Mouse (Mus musculus) common myeloid progenitor, adult 5-6 weeks (primary cell): ENCODE measurements at regions not wholly inside any gene's neighbourhood (a gene's known extent, or its start where the extent isn't known, plus 50 kb on each side); places are given as distances from the start of the nearest gene placed in this dataset.
"Not testable (repeated sequence)": the region's sequence is repeated elsewhere in the genome, so short reads cannot be mapped to it uniquely, and the experiment has no call there.

ENCODE experiments used
- ATAC-seq: replicated peaks from 2 replicates; pipeline ENCODE4 v1.8.0; 2016; ENCODE audit warnings: low read depth, mild to moderate bottlenecking, moderate TSS enrichment, inconsistent platforms; ENCODE audit not compliant: poor library complexity, severe bottlenecking

DNA sequence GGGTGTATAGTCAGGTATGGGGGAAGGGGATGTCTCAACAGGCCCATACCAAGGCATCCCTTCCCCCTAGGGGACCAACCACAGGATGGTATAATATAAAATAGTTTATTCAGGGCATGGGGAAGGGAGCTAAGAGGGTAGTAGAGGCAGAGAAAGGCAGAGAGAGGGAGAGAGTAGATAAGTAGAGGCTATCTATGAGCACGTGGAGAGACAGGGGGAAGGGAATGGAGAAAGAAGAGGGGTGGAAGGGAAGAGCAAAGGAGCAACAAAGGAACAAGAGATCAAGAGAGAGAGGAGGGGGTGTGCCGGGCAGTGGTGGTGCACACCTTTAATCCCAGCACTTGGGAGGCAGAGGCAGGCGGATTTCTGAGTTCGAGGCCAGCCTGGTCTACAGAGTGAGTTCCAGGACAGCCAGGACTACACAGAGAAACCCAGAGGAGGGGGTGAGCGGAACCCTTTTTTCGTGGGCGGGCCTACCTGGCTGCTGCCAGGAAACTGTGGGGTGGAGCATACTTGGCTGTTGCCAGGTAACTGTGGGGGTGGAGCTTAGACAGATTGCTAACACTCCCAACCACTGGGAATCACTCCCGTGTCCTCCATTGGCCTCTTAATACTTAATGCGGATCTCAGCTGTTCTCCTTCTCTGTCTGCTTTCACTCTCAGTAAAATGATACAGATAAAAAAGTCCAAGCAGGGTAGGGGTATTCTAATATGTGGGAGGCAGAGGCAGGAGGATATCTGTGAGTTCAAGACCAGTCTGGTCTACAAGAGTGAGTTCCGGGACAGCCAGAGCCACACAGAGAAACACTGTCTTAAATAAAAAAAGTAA, 79.3 kb upstream of the Med13l start:
- no peak for ATAC-seq

DNA sequence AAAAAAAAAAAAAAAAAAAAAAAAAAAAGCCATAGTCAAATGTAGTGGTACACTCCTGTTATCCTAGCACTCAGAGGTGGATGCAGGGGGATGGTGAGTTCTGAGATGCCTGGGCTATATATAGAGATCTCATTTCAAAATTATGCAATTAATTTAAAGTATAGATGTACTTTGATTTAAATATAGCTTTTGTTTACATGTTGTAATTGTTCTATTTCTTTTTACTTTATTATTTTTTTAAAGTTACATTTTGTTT, 78.8 kb upstream of the Med13l start:
- no peak for ATAC-seq

DNA sequence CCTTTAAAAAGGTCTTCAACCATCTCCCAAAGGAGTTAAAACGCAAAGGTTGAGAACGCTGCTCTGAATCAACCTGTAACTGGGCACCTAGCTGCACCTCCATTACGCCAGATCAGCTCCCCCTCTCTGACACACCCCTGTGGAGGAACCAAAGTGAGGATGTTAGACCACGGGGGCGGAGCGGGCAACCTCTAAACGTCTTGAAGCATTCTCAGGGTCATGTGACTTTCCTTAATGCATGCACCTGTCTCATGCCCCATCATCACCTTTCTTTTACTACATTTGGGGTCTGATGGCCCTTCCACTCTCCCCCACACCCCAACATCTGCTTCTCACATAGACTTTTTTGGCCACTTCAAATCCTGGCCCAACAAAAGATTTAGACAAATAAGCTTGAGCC, 77.9 kb upstream of the Med13l start:
- no peak for ATAC-seq

DNA sequence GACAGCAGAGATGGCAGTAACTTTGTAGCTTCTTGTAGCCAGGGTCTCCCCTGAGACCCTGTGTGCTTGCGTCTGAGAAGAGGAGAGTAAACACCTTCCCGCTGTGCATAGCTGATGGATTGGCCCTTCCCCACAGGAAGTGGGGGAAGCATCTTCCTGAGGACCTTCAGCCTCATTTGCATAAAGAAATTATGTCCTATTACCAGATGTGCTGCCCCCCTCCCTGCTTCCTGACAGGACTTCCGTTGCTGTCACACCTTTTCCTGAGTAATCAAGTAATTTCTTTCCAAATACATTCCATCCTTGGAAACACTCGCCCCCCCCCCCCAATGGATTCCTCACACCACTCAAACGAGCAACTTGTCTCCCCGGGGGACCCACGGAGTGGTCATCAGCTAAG, 77.5 kb upstream of the Med13l start:
- ATAC-seq = no peak

DNA sequence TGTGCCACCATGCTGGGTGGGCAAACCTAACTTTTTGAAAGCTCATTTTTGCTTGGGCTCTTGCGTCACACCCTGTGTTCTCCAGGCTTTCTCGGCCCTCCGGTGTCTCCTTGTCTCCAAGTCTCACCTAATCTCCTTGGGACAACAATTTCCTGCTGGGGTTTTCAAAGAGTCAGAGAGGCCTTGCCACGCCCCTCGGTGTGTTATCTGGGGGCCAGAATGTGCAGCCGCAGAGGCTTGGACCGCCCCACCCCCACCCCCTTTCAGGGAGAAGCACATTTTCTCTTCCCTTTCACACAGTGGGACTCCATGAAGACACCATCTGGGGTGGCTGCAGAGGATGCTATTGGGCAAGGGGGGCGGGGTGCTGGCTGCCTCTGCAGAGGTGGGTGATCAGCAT, 76.9 kb upstream of the Med13l start:
- peak; percentile 87 for ATAC-seq

DNA sequence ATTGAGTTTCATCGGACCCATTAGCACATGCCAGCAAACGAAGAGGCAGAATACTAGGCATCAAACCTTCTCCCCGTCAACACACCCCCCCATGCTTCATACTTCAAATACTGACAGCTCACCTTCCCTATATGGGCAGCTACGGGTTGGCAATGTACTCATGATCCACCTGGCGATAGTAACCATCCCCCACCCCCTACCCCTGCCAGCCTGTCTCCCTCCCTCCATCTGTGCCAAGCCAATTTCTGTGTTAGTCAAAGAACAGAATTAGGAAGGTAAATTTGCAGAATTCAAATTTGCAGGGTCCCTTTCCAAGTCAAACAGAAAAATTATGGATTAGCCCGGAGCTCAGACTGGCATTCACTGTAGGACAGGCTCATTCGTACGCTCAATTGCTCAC, 75.3 kb upstream of the Med13l start:
- no peak for ATAC-seq

DNA sequence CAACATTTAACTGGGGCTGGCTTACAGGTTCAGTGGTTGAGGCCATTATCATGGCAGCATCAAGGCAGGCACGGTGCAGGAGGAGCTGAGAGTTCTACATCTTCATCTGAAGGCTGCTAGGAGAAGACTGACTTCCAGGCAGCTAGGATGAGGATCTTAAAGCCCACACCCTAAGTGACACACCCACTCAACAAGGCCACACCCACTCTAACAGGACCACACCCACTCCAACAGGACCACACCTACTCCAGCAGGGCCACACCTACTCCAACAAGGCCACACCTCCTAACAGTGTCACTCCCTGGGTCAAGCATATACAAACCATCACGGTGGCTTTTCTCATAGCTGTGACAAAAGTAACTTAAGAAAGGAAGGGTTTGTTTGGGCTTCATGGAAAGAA, 68.0 kb upstream of the Med13l start:
- not testable (repeated sequence) for ATAC-seq

DNA sequence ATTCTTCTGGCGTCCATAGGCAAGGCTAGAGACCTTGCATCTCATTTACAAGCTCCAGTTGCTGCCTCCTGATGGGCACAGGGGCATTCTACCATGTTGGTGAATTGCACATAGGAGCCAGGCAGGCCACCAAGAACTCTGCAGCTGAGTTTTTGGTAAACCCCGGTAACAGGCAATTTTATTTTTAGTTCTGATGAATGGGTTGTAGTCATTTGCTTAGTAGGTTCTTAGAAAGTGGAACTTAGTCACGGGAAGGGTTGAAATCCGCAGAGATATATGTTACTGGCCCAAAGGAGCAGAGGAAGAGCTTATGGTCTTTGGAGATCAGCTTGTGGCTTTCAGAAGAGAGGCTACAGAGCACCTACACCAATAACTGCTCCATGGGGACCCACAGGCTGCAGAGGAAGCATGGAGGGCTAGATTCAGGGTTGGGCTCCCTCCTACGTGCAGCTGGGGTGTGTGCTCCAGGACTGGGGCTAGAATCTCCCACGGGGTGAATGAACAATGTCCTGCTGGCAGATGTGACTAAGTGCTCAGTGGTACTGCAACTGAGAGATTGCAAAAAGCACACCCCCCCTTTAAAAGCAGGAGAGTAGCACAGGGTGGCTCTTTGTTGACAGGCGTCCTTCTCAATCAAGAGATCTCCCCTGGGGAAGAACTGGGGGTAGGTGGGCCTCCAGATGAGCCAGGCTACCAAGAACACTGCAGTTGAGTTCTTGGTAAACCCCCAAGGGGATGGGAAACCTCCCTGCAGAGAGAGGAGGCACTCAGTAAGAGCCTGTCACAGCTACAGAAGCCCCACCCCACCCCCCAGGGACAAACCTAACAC, 65.6 kb upstream of the Med13l start:
- 0 out of 2 replicates have a peak, but pooled peaks have one; percentile 22 for ATAC-seq

DNA sequence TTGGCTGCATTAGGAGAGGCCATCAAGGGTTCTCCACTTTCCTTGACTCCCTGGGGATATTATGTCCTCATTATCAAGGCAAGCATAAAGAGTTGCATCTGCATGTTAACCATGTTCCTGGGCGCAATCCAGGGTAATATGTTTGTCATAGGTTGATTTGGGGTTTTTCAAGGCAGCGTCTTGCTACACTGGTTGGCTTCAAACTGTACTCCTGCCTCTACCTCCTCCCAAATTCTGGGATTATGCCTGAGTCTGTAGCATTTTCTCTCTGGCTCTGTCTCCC, 65.1 kb upstream of the Med13l start:
- ATAC-seq = no peak

DNA sequence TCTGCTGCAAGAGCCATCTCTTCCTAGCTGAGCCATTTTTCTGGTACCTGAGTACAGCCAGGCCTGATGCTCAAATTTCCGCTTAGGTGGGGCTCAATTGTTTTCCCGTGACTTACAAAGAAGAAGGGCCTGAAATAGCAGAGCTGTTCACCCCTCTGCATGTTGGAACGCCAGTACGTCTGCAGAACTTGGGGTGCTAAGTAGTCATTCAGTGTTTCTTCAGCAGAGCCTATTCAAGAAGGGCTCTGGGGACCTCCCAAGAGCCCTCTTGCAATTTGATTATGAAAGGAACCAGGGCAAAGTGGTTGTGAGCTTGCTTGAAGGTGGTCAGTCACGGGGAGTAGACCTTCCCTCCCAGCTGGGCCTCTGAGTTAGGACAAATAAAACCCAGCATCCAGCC, 58.9 kb upstream of the Med13l start:
- ATAC-seq = no peak

DNA sequence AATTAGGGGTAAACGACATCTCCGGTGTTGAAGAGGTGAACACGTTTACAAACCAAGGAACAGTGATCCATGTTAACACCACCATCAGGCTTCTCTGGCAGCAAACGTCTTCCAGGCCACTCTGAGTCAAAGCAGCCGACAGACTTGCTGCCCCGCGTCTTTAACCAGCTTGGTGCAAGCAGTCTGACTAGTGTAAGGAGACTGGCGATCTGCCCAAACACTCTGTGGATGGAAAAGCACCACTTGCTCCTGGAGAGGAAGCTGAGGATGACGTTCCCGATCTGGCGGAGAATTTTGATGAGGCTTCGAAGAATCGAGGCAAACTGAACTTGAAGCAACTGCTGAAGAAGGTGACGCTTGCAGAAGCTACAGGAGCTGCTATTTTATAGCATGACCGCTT, 57.5 kb upstream of the Med13l start:
- no peak for ATAC-seq

DNA sequence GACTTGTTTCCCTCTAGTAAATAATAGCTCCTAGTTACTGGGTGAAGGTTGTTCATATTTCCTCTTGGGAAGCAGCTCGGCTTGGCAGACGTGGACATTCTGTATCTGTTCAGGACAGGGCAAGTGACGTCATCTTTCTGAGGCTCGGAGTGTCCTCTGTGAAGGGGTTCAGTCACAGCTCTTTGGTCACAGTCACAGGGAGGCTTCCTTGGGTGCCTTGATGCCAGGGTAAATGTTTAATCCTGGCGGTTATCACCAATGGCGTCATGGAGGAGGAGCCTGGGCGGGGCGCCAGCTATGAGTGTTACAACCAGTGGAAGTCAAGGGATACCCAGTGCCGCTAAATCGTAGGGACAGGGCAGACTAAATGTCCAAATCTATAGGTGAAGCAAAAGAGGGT, 56.3 kb upstream of the Med13l start:
- no peak for ATAC-seq

DNA sequence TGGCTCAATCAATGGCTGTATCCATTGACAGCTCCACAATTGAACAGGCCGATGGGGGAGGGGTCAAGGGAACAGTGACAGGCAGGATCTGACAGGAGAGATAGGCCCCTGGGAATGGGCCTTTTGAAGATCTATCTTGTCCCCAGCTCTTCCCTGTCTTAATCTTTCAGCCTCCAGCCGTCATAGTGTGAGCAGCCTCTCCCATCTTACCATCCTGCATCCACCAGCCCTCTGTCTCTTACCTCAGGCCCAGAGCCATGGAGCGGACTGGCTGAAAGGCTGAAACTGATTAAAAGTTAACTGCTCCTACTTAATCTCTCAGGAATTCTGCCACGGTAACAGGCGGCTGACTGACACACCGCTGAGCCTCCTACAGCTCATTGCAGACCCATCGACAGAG, 55.6 kb upstream of the Med13l start:
- ATAC-seq = no peak

DNA sequence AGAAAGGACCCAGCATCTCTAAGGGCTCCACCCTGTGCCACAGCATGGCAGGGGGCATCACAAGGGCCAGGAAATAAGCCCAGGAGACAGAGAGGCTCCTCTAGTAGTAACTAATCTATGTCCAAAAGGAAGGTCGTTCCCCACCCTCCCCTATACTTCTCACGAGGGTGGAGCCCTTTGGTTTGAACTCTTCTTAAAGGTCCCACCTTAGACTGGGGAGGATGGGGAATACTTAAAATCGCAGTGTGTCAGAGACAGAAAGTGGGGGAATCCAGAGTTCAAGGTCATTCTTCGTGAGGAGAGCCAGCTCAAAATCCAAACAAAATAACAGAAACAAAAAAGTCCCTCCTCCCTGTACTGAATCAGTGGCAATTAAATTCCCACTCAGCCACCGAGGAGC, 50.6 kb upstream of the Med13l start:
- no peak for ATAC-seq
